Mouse (Mus musculus) retina, embryonic 14.5 days (tissue): ENCODE results near the gene Hps3.

Experiments used
- DNase-seq: peaks from one replicate; pipeline ENCODE4 v3.0.0-alpha.2; 2015; ENCODE audit warnings: low spot score

The Hps3 gene

GRCm38 (mm10) chr3:19948552-19948951, 86.6 kb downstream of the Hps3 start:
- no peak for DNase-seq
